Mouse (Mus musculus): ENCODE results near the gene Klhl41.

GRCm38 (mm10) chr2:69712981-69713625 is 43.2 kb downstream of the Klhl41 start, which contains the start of gene Fastkd1:
- TF ChIP-seq CTCF (IDR thresholded peaks at IDR 0.05; ENCODE audit: borderline replicate concordance, insufficient read depth, low read depth, low read length) (no peak), POLR2A (IDR thresholded peaks at IDR 0.05; ENCODE audit: borderline replicate concordance, insufficient read depth, low read length) (peak; percentile 50; the same call in 1 of the 2 replicates)

All from cerebellum, adult 2 months (tissue).